8 mouse cellular contexts compared by ENCODE assay signal in the genomic region with DNA sequence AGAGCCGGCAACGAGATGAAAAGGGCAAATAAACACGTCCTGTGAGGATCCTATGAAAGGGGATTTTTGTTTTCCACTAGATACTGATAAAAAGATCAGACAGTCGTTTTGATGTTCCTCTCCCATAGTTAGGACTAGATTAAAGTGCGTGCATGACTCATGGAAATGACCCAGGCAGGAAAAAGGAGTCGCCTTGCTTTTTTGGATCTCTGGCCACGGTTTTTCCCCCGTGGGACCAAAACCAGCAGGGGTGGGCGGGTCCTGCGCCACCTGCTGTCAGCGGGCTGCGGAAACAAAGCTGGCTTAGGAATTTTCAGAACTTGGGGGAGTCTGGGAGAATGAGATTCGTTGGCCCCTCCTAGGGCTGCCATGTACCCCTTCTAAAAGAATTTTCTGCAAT.
DNase-seq lines count a peak whose midpoint lies in the region; ATAC-seq and TF ChIP-seq lines count a peak whose summit lies in the region.

No protein-coding gene starts in this region.

- H3K27me3 ChIP-seq in intestine, postnatal 0 days (replicated peaks; ENCODE audit: control insufficient read depth, insufficient read depth, low read length) = no peaks in the 10 kb centered on the region
- H3K27me3 ChIP-seq in liver, postnatal 0 days (ENCODE audit: insufficient read depth, low read length) = no peaks in the 10 kb centered on the region
- no peaks in the 10 kb centered on the region for H3K27me3 ChIP-seq in neural tube, embryonic 13.5 days

- no peak for DNase-seq in frontal cortex, postnatal 14 days (ENCODE audit: low spot score in 2 of 2)
- peak; percentile 58 for DNase-seq in embryo, embryonic 10.5 days (ENCODE audit: low spot score)
- peak; percentile 84 to 85 for DNase-seq in heart, adult 18-20 months
- peak; percentile 68 for DNase-seq in liver, postnatal 0 days
- DNase-seq in thymus, postnatal 4 days = peak; percentile 74

- no peak overlapping the region; the same call in 1 of the 2 replicates for H3K4me3 ChIP-seq in intestine, postnatal 0 days (ENCODE audit: low read depth, low read length)
- no peak overlapping the region for H3K4me3 ChIP-seq in liver, postnatal 0 days (ENCODE audit: low read depth, low read length)
- no peak overlapping the region for H3K4me3 ChIP-seq in neural tube, embryonic 13.5 days

- ATAC-seq in frontal cortex, adult (ENCODE audit: low TSS enrichment) = 0 out of 2 replicates have a peak, but pooled peaks have one; percentile 20
- no peak for ATAC-seq in intestine, postnatal 0 days
- peak; percentile 26; the same call in 1 of the 2 replicates for ATAC-seq in liver, postnatal 0 days
- no peak for ATAC-seq in neural tube, embryonic 13.5 days (ENCODE audit: low read depth)

- peak; percentile 82 for TF ChIP-seq CTCF in intestine, postnatal 0 days (IDR thresholded peaks at IDR 0.05; ENCODE audit: low read depth)
- peak; percentile 78 for TF ChIP-seq CTCF in liver, postnatal 0 days (IDR thresholded peaks at IDR 0.05; ENCODE audit: low read depth)

- no peaks in the 10 kb centered on the region for H3K9me3 ChIP-seq in intestine, postnatal 0 days (ENCODE audit: control insufficient read depth)
- no peaks in the 10 kb centered on the region for H3K9me3 ChIP-seq in liver, postnatal 0 days (ENCODE audit: low read length)
- no peaks in the 10 kb centered on the region for H3K9me3 ChIP-seq in neural tube, embryonic 13.5 days

- WGBS in intestine, postnatal 0 days = 6% methylated on average over 13 of the region's 13 CpGs
- WGBS in liver, postnatal 0 days (ENCODE audit: insufficient replicate concordance) = 13% methylated on average over 13 of the region's 13 CpGs
- 9% methylated on average over 13 of the region's 13 CpGs for WGBS in neural tube, embryonic 13.5 days

- TF ChIP-seq EP300 in liver, postnatal 0 days (IDR thresholded peaks at IDR 0.05; ENCODE audit: low read depth) = no peak

- H3K4me2 ChIP-seq in intestine, postnatal 0 days (replicated peaks; ENCODE audit: low read depth) = peak overlapping the region; percentile 52
- peak overlapping the region; percentile 59 for H3K4me2 ChIP-seq in liver, postnatal 0 days (ENCODE audit: low read depth, low read length)
- H3K4me2 ChIP-seq in neural tube, embryonic 13.5 days = peak overlapping the region; percentile 42

- 0 out of 2 replicates have a peak, but pooled peaks cover 6% of the 10 kb centered on the region for H3K4me1 ChIP-seq in intestine, postnatal 0 days (replicated peaks; ENCODE audit: control insufficient read depth, insufficient read depth, low read length)
- peaks cover 6% of the 10 kb centered on the region; the same call in 1 of the 2 replicates for H3K4me1 ChIP-seq in liver, postnatal 0 days (ENCODE audit: insufficient read depth)
- peaks cover 14% of the 10 kb centered on the region; the same call in 1 of the 2 replicates for H3K4me1 ChIP-seq in neural tube, embryonic 13.5 days (replicated peaks)

- no peak overlapping the region; the same call in 1 of the 2 replicates for H3K27ac ChIP-seq in intestine, postnatal 0 days (ENCODE audit: low read depth, low read length)
- H3K27ac ChIP-seq in liver, postnatal 0 days (ENCODE audit: low read depth) = no peak overlapping the region
- no peak overlapping the region for H3K27ac ChIP-seq in neural tube, embryonic 13.5 days (replicated peaks)

- no peak overlapping the region for H3K9ac ChIP-seq in intestine, postnatal 0 days (ENCODE audit: low read depth, low read length)
- H3K9ac ChIP-seq in liver, postnatal 0 days (replicated peaks) = no peak overlapping the region
- H3K9ac ChIP-seq in neural tube, embryonic 13.5 days = peak overlapping the region; percentile 9; the same call in 1 of the 2 replicates

- no peaks in the 10 kb centered on the region for H3K36me3 ChIP-seq in intestine, postnatal 0 days (ENCODE audit: control insufficient read depth, insufficient read depth)
- no peaks in the 10 kb centered on the region for H3K36me3 ChIP-seq in liver, postnatal 0 days (replicated peaks; ENCODE audit: insufficient read depth, low read length)
- no peaks in the 10 kb centered on the region for H3K36me3 ChIP-seq in neural tube, embryonic 13.5 days

Comparison
In these comparisons a context has a peak if more than half of its experiments do, and no peak if none do; other contexts are left out.
1. ATAC-seq: peak in frontal cortex, adult (single experiment) and liver, postnatal 0 days (single experiment); none in intestine, postnatal 0 days (single experiment) and neural tube, embryonic 13.5 days (single experiment).
2. DNase-seq: peak in embryo, embryonic 10.5 days (single experiment), heart, adult 18-20 months (2 of 2), liver, postnatal 0 days (single experiment) and thymus, postnatal 4 days (single experiment); none in frontal cortex, postnatal 14 days (0 of 2).
3. Peak in every context shown above with its lines, with median percentiles within 50 percentile points of each other: H3K4me2 ChIP-seq.